Mouse (Mus musculus) lung, postnatal 0 days (tissue): ENCODE results near the gene Ndufaf7.

ENCODE experiments used
- CTCF ChIP-seq: IDR thresholded peaks from 2 replicates; pipeline ENCODE4 v1.5.1; 2016; ENCODE audit warnings: antibody characterized with exemption, mild to moderate bottlenecking
- EP300 ChIP-seq: IDR thresholded peaks from 2 replicates; pipeline ENCODE4 v1.6.1; 2016; ENCODE audit warnings: antibody characterized with exemption, mild to moderate bottlenecking, control low read depth

DNA sequence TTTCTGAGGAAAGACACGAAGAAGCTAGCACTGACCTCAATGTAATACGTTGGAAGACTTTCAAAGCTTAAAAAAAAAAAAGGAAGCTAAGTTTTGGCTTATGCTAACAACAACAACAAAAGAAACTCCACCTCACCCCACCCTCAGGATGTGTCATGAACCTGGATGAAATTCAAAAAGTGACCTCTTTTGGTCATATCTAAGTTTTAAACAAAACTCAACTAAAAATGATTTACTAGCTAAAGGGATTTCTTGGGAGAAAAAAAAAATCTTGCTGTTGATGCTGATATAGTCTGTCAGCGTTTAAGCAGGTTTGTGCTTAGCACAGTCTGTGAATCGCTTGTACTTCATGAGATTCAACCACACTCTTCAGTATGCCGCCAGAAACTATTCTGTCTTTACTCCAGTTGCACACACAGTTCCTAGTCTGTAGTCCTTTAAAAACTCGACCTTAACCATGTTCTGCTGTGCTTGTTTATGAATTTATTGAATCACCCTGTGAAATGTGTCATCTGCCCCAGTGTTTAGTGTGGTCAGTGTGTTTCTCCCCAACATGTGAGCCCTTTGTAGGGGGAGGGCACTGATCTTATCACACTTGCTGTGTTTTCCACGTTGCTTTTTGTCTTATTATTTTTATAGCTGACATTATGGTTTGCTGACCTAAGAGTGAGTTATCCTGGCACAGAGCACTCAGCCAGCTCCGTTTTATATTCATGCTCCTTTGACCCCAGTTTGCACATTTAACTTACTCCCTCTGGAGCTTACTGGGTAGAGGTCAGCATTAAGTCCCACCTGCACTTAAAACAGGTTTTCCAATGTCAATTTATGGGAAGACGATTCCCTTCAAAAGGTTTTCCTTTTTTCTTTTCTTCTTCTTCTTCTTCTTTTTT is 58.2 kb downstream of the Ndufaf7 start:
- TF ChIP-seq CTCF (no peak), EP300 (no peak)
